Mouse (Mus musculus) ES-E14 (cell line): ENCODE measurements around the gene Fras1.

Experiments
- CHD2 ChIP-seq: IDR thresholded peaks from 2 replicates; pipeline ENCODE4 v1.6.1; 2014; ENCODE audit warnings: mild to moderate bottlenecking, low read depth, low read length, inconsistent platforms
- HCFC1 ChIP-seq: IDR thresholded peaks from 2 replicates; pipeline ENCODE4 v1.6.1; 2012; ENCODE audit warnings: low read length, inconsistent platforms, borderline replicate concordance; ENCODE audit not compliant: insufficient read depth
- MAFK ChIP-seq: IDR thresholded peaks from 2 replicates; pipeline ENCODE4 v1.6.1; 2014; ENCODE audit warnings: mild to moderate bottlenecking, low read depth, low read length, inconsistent platforms; ENCODE audit not compliant: insufficient read depth
- ZC3H11A ChIP-seq: IDR thresholded peaks from 2 replicates; pipeline ENCODE4 v1.6.1; 2012; ENCODE audit warnings: low read depth, mild to moderate bottlenecking, inconsistent platforms, low read length, borderline replicate concordance
- ZNF384 ChIP-seq: IDR thresholded peaks from 2 replicates; pipeline ENCODE4 v1.6.1; 2012; ENCODE audit warnings: low read depth, low read length, inconsistent platforms

DNA sequence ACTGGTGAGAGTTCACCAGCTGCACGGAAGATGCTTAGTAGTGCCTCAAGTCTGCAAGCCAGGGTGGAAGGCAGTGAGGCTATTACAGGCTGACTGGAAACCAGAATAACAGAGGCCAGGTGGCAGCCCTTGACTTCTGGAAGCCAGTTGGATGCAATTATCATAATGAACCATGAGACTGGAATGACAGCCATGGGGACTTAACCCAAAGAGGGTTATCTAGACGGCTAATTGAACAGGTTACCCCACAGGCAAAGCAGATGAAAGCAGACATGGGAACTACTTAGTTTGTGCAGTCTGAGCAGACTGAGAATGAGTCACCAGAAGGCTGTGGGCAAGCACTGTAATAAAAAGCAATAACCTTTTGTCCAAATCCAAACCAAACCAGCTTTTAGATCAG lies 28.8 kb upstream of the Fras1 start:
- no peak for TF ChIP-seq MAFK
- no peak for TF ChIP-seq CHD2
- no peak for TF ChIP-seq ZNF384
- no peak for TF ChIP-seq HCFC1
- no peak for TF ChIP-seq ZC3H11A
